Mouse (Mus musculus): Measurements from ENCODE around the gene Vmn1r163.
"Not testable (repeated sequence)": the region's sequence is repeated elsewhere in the genome, so short reads cannot be mapped to it uniquely, and the experiment has no call there.

DNA sequence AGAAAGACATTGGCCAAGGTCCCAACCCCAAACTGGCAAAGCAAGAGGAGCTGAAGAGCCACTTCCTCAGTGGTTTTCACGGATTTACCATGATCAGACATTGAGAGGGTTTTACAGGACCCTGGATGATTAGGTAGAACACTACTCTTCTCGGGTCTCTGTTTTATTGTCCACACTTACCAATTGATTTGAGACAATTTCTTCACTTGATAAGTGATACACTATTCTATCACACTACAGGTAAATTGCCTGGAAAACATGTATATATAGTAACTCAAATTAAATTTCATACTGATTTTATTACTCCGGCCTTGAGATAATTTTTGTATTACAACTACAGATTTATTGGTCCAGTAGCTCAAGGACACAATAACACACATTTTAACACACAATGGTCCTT is 35.5 kb upstream of the Vmn1r163 start, which contains the start of gene Gm4216:
- TF ChIP-seq CTCF (IDR thresholded peaks at IDR 0.05; ENCODE audit: extremely low read depth, insufficient read length, insufficient replicate concordance, low read depth, low read length); POLR2A (IDR thresholded peaks at IDR 0.05; ENCODE audit: low read depth, low read length): not testable (repeated sequence)
